Mouse (Mus musculus) liver, embryonic 16.5 days (tissue): ENCODE data around the gene Gldc. TPM values are rescaled to one million over a fixed set of nuclear protein-coding genes. Genes with fewer than 3 reads are reported as not detected.
A peak's percentile ranks its signal among the peaks of the same experiment; 100 is the strongest.

Experiments used
- ATAC-seq: fragments of 200-750 bp; cut with Nextera tagmentation; 2 replicates; pipeline ENCODE4 v1.8.0; 2017; ENCODE audit warnings: low read depth, mild to moderate bottlenecking, moderate number of reproducible peaks, moderate library complexity
- H3K27ac ChIP-seq: fragments of 300-500 bp; sonication (generic); 2 replicates; pipeline ENCODE4 v1.5.1; 2014; ENCODE audit warnings: mild to moderate bottlenecking, low read length
- H3K27me3 ChIP-seq: fragments of 300-500 bp; sonication (generic); 2 replicates; pipeline ENCODE4 v1.6.1; 2014; ENCODE audit warnings: low read depth, low read length, mixed read lengths; ENCODE audit not compliant: control insufficient read depth, insufficient read depth
- H3K36me3 ChIP-seq: fragments of 300-500 bp; sonication (generic); 2 replicates; pipeline ENCODE4 v1.6.1; 2014; ENCODE audit warnings: mild to moderate bottlenecking; ENCODE audit not compliant: control insufficient read depth, insufficient read depth
- H3K4me1 ChIP-seq: fragments of 300-500 bp; sonication (generic); 2 replicates; pipeline ENCODE4 v1.6.1; 2014; ENCODE audit warnings: low read depth, low read length, mixed read lengths; ENCODE audit not compliant: control insufficient read depth
- H3K4me2 ChIP-seq: fragments of 300-500 bp; sonication (generic); 2 replicates; pipeline ENCODE4 v1.6.1; 2014; ENCODE audit warnings: low read depth, low read length, mixed read lengths
- H3K4me3 ChIP-seq: fragments of 300-500 bp; sonication (generic); 2 replicates; pipeline ENCODE4 v1.5.1; 2014; ENCODE audit warnings: low read depth, mild to moderate bottlenecking, low read length
- H3K9ac ChIP-seq: fragments of 300-500 bp; sonication (generic); 2 replicates; pipeline ENCODE4 v1.6.1; 2014; ENCODE audit warnings: low read depth, low read length
- H3K9me3 ChIP-seq: fragments of 300-500 bp; sonication (generic); replicated peaks from 2 replicates; pipeline ENCODE4 v1.6.1; 2016; ENCODE audit warnings: low read length; ENCODE audit not compliant: control insufficient read depth
- WGBS: fragments of 180-500 bp; shearing (Covaris S2); extraction: QIAGEN DNeasy Blood & Tissue Kit; methylation state at CpG from one replicate; pipeline ENCODE4 v1.1.7; 2014; ENCODE audit not compliant: insufficient replicate concordance; 5-methylcytosine and 5-hydroxymethylcytosine counted together
- polyA plus RNA-seq: library from polyadenylated mRNA; unstranded; fragments of >200 nt; fragmentation: Nextera tagmentation; extraction: Ambion mirVana; gene quantifications from 2 replicates; pipeline ENCODE4 v1.2.1, GENCODE M21; 2015

The Gldc gene
- polyA plus RNA-seq, 1 experiment from 2014 or later: 28.5 TPM

GRCm38 (mm10) chr19:30205159-30205816 is 30.1 kb upstream of the Gldc start:
- no peaks in the 10 kb centered on the region for H3K27me3 ChIP-seq
- ATAC-seq: no peak
- 15% methylated on average over 12 of the region's 12 CpGs for WGBS
- H3K36me3 ChIP-seq: no peaks in the 10 kb centered on the region
- no peak overlapping the region for H3K4me2 ChIP-seq
- H3K4me3 ChIP-seq: no peak overlapping the region
- H3K9me3 ChIP-seq: no peaks in the 10 kb centered on the region
- no peaks in the 10 kb centered on the region for H3K4me1 ChIP-seq
- no peak overlapping the region for H3K27ac ChIP-seq
- no peak overlapping the region for H3K9ac ChIP-seq

GRCm38 (mm10) chr19:30202177-30202576 is 26.9 kb upstream of the Gldc start:
- H3K9me3 ChIP-seq: no peaks in the 10 kb centered on the region
- H3K27ac ChIP-seq: peak overlapping the region; percentile 54; the same call in 1 of the 2 replicates
- H3K36me3 ChIP-seq: no peaks in the 10 kb centered on the region
- WGBS: 53% methylated on average over 7 of the region's 7 CpGs
- ATAC-seq: peak; percentile 85
- H3K4me3 ChIP-seq: no peak overlapping the region
- H3K9ac ChIP-seq: no peak overlapping the region
- H3K27me3 ChIP-seq: no peaks in the 10 kb centered on the region
- no peak overlapping the region for H3K4me2 ChIP-seq
- H3K4me1 ChIP-seq: no peaks in the 10 kb centered on the region

- Histone ChIP-seq H3K4me2 (no peak overlapping the region), H3K27ac (peak overlapping the region; percentile 57), H3K4me1 (no peaks in the 10 kb centered on the region; the same call in 1 of the 2 replicates), H3K27me3 (no peaks in the 10 kb centered on the region), H3K9ac (no peak overlapping the region), H3K36me3 (no peaks in the 10 kb centered on the region), H3K9me3 (no peaks in the 10 kb centered on the region), H3K4me3 (no peak overlapping the region)
- ATAC-seq: peak; percentile 92
- 43% methylated on average over 6 of the region's 6 CpGs for WGBS
These were observed 19.8 kb upstream of the Gldc start for GRCm38 (mm10) chr19:30194999-30195398.

GRCm38 (mm10) chr19:30187232-30187631 is 12.0 kb upstream of the Gldc start:
- H3K27ac ChIP-seq: no peak overlapping the region
- no peak overlapping the region for H3K4me3 ChIP-seq
- H3K36me3 ChIP-seq: no peaks in the 10 kb centered on the region
- H3K9me3 ChIP-seq: no peaks in the 10 kb centered on the region
- H3K4me1 ChIP-seq: no peaks in the 10 kb centered on the region
- ATAC-seq: peak; percentile 48; the same call in 1 of the 2 replicates
- no peak overlapping the region for H3K9ac ChIP-seq
- H3K27me3 ChIP-seq: no peaks in the 10 kb centered on the region
- no peak overlapping the region for H3K4me2 ChIP-seq
- WGBS: 41% methylated on average over 2 of the region's 2 CpGs

- Histone ChIP-seq H3K4me3 (no peak overlapping the region), H3K27ac (no peak overlapping the region), H3K9ac (no peak overlapping the region), H3K36me3 (no peaks in the 10 kb centered on the region), H3K9me3 (no peaks in the 10 kb centered on the region), H3K4me2 (no peak overlapping the region), H3K27me3 (no peaks in the 10 kb centered on the region), H3K4me1 (no peaks in the 10 kb centered on the region)
- ATAC-seq: no peak
- 62% methylated on average over 2 of the region's 2 CpGs for WGBS
These were observed 10.3 kb upstream of the Gldc start for GRCm38 (mm10) chr19:30185536-30185935.

- no peaks in the 10 kb centered on the region for H3K36me3 ChIP-seq
- H3K9me3 ChIP-seq: no peaks in the 10 kb centered on the region
- WGBS: 73% methylated on average over 1 of the region's 1 CpGs
- H3K27me3 ChIP-seq: peaks cover 10% of the 10 kb centered on the region
- no peak overlapping the region for H3K4me2 ChIP-seq
- no peak for ATAC-seq
- no peak overlapping the region for H3K9ac ChIP-seq
- H3K4me1 ChIP-seq: no peaks in the 10 kb centered on the region
- no peak overlapping the region for H3K27ac ChIP-seq
- no peak overlapping the region for H3K4me3 ChIP-seq
These were observed 4.8 kb upstream of the Gldc start for GRCm38 (mm10) chr19:30179979-30180378.

GRCm38 (mm10) chr19:30174074-30174670 is 1.1 kb downstream of the Gldc start:
- H3K9me3 ChIP-seq: no peaks in the 10 kb centered on the region
- no peaks in the 10 kb centered on the region for H3K36me3 ChIP-seq
- H3K4me2 ChIP-seq: peak overlapping the region; percentile 42
- WGBS: 5% methylated on average over 15 of the region's 15 CpGs
- H3K27ac ChIP-seq: no peak overlapping the region
- H3K27me3 ChIP-seq: peaks cover 28% of the 10 kb centered on the region
- ATAC-seq: no peak
- H3K4me3 ChIP-seq: peak overlapping the region; percentile 61
- peaks cover 3% of the 10 kb centered on the region; the same call in 1 of the 2 replicates for H3K4me1 ChIP-seq
- H3K9ac ChIP-seq: no peak overlapping the region; the same call in 1 of the 2 replicates

GRCm38 (mm10) chr19:30171346-30172055 is 3.7 kb downstream of the Gldc start:
- no peak for ATAC-seq
- H3K4me1 ChIP-seq: peaks cover 3% of the 10 kb centered on the region; the same call in 1 of the 2 replicates
- no peak overlapping the region for H3K4me3 ChIP-seq
- no peaks in the 10 kb centered on the region for H3K36me3 ChIP-seq
- H3K27me3 ChIP-seq: peaks cover 28% of the 10 kb centered on the region
- no peaks in the 10 kb centered on the region for H3K9me3 ChIP-seq
- no peak overlapping the region for H3K4me2 ChIP-seq
- H3K27ac ChIP-seq: no peak overlapping the region
- 47% methylated on average over 8 of the region's 8 CpGs for WGBS
- H3K9ac ChIP-seq: no peak overlapping the region

GRCm38 (mm10) chr19:30170319-30170718 is 4.9 kb downstream of the Gldc start:
- Histone ChIP-seq H3K36me3 (no peaks in the 10 kb centered on the region), H3K27me3 (peaks cover 22% of the 10 kb centered on the region), H3K4me1 (peaks cover 3% of the 10 kb centered on the region; the same call in 1 of the 2 replicates), H3K9ac (no peak overlapping the region), H3K27ac (no peak overlapping the region), H3K9me3 (no peaks in the 10 kb centered on the region), H3K4me2 (no peak overlapping the region), H3K4me3 (no peak overlapping the region)
- 65% methylated on average over 6 of the region's 6 CpGs for WGBS
- ATAC-seq: no peak
